Mouse (Mus musculus) bone marrow macrophage, adult 2 months (primary cell): ENCODE results near the gene D7Ertd443e.

Experiments used
- CTCF ChIP-seq: IDR thresholded peaks from 2 replicates; pipeline ENCODE4 v1.5.1; 2012; ENCODE audit warnings: low read depth, mild to moderate bottlenecking, low read length, moderate library complexity
- POLR2A ChIP-seq: IDR thresholded peaks from 2 replicates; pipeline ENCODE4 v1.6.1; 2012; ENCODE audit warnings: mild to moderate bottlenecking, low read depth, low read length, borderline replicate concordance

GRCm38 (mm10) chr7:134320979-134321378 is 64.5 kb downstream of the D7Ertd443e start:
- no peak for TF ChIP-seq CTCF
- no peak for TF ChIP-seq POLR2A
